Mouse (Mus musculus) spleen, adult 2 months (tissue): Measurements from ENCODE around the gene Cnnm3.

ENCODE experiments used
- CTCF ChIP-seq: fragments of 200-500 bp; IDR thresholded peaks from 2 replicates; pipeline ENCODE4 v1.5.1; 2011; ENCODE audit warnings: mild to moderate bottlenecking, inconsistent platforms; ENCODE audit not compliant: insufficient read depth, insufficient read length, insufficient replicate concordance; ENCODE audit errors: extremely low read depth
- POLR2A ChIP-seq: fragments of 200-500 bp; IDR thresholded peaks from 2 replicates; pipeline ENCODE4 v1.6.1; 2011; ENCODE audit warnings: low read depth, low read length, inconsistent platforms

- TF ChIP-seq CTCF (no peak), POLR2A (no peak)
Observed at GRCm38 (mm10) chr1:36570320-36570719, 58.7 kb downstream of the Cnnm3 start.
